Mouse (Mus musculus) heart, embryonic 14.5 days (tissue): ENCODE measurements around the gene Hlcs. TPM values are rescaled to one million over a fixed set of nuclear protein-coding genes. Genes with fewer than 3 reads are reported as not detected.

ENCODE experiments used
- ATAC-seq: fragments of 200-750 bp; cut with Nextera tagmentation; 2 replicates; pipeline ENCODE4 v1.8.0; 2017; ENCODE audit warnings: low read depth, moderate TSS enrichment; ENCODE audit not compliant: insufficient number of reproducible peaks, insufficient read depth, low FRiP score
- H3K27ac ChIP-seq, 2 experiments: fragments of 200-500 bp in 1 of 2; fragments of 300-500 bp in 1 of 2; sonication (generic) in 1 of 2; replicated peaks in 1 of 2; 2 replicates each; pipeline ENCODE4 v1.5.1; 2012 to 2014; ENCODE audit warnings: low read depth in 2 of 2, low read length in 2 of 2, control low read depth in 1 of 2, mild to moderate bottlenecking in 1 of 2, mixed read lengths in 1 of 2; ENCODE audit not compliant: control insufficient read depth in 1 of 2, insufficient read depth in 1 of 2
- H3K27me3 ChIP-seq: fragments of 300-500 bp; sonication (generic); 2 replicates; pipeline ENCODE4 v1.6.1; 2014; ENCODE audit warnings: mild to moderate bottlenecking, low read length, control low read depth; ENCODE audit not compliant: control insufficient read depth, insufficient read depth
- H3K36me3 ChIP-seq: fragments of 300-500 bp; sonication (generic); 2 replicates; pipeline ENCODE4 v1.6.1; 2014; ENCODE audit warnings: mild to moderate bottlenecking, control low read depth, low read length, mixed read lengths; ENCODE audit not compliant: control insufficient read depth, insufficient read depth
- H3K4me1 ChIP-seq, 2 experiments: fragments of 200-500 bp in 1 of 2; fragments of 300-500 bp in 1 of 2; sonication (generic) in 1 of 2; 2 replicates each; pipeline ENCODE4 v1.6.1; 2012 to 2014; ENCODE audit warnings: low read length in 2 of 2, control low read depth in 1 of 2, mixed read lengths in 1 of 2; ENCODE audit not compliant: control insufficient read depth in 2 of 2, insufficient read depth in 2 of 2
- H3K4me2 ChIP-seq: fragments of 300-500 bp; sonication (generic); 2 replicates; pipeline ENCODE4 v1.6.1; 2014; ENCODE audit warnings: mild to moderate bottlenecking, low read length
- H3K4me3 ChIP-seq, 2 experiments: fragments of 200-500 bp in 1 of 2; fragments of 300-500 bp in 1 of 2; sonication (generic) in 1 of 2; 2 replicates each; pipeline ENCODE4 v1.5.1; 2012 to 2014; ENCODE audit warnings: low read length in 2 of 2, mild to moderate bottlenecking in 2 of 2, control low read depth in 1 of 2, low read depth in 1 of 2, moderate library complexity in 1 of 2; ENCODE audit not compliant: control insufficient read depth in 1 of 2, insufficient read depth in 1 of 2
- H3K9ac ChIP-seq: fragments of 300-500 bp; sonication (generic); 2 replicates; pipeline ENCODE4 v1.6.1; 2014; ENCODE audit warnings: mild to moderate bottlenecking, low read length
- H3K9me3 ChIP-seq: fragments of 300-500 bp; sonication (generic); 2 replicates; pipeline ENCODE4 v1.6.1; 2016; ENCODE audit warnings: low read length, control low read depth; ENCODE audit not compliant: control insufficient read depth
- WGBS: fragments of 180-500 bp; shearing (Covaris S2); extraction: QIAGEN DNeasy Blood & Tissue Kit; methylation state at CpG from one replicate; pipeline ENCODE4 v1.1.7; 2014; 5-methylcytosine and 5-hydroxymethylcytosine counted together
- polyA plus RNA-seq: library from polyadenylated mRNA; unstranded; fragments of >200 nt; fragmentation: Nextera tagmentation; extraction: Ambion mirVana; gene quantifications from 2 replicates; pipeline ENCODE4 v1.2.1, GENCODE M21; 2014

The Hlcs gene
- polyA plus RNA-seq, 1 experiment from 2014 or later: 8.1 TPM

DNA sequence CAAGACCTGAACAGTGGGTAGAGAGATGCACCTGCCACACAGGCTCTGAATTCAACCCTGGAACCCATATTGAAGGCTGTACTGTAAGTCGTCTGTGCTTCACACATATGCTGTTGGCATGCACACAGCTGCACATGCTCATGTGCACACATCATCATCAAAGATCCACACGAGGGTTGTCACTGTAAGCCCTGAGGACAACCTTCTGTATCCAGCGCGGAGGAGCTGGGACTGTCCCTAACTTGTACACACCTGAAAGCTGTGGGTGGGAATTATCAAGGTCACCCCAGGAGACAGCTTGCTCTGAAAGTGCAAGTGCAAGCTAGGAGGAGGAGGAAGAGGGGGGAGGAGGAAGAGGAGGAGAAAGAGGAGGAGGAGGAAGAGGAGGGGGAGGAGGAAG is 14.2 kb downstream of the Hlcs start:
- H3K4me2 ChIP-seq: no peak overlapping the region
- H3K27me3 ChIP-seq: no peaks in the 10 kb centered on the region
- no peak overlapping the region for H3K4me3 ChIP-seq
- no peak overlapping the region for H3K9ac ChIP-seq
- WGBS: 59% methylated on average over 4 of the region's 4 CpGs
- no peaks in the 10 kb centered on the region for H3K36me3 ChIP-seq
- no peak for ATAC-seq
- 0 out of 2 replicates have a peak, but pooled peaks cover 4% of the 10 kb centered on the region for H3K9me3 ChIP-seq
- peaks cover 11 to 25% of the 10 kb centered on the region in 2 experiments for H3K4me1 ChIP-seq
- no peak overlapping the region for H3K27ac ChIP-seq

DNA sequence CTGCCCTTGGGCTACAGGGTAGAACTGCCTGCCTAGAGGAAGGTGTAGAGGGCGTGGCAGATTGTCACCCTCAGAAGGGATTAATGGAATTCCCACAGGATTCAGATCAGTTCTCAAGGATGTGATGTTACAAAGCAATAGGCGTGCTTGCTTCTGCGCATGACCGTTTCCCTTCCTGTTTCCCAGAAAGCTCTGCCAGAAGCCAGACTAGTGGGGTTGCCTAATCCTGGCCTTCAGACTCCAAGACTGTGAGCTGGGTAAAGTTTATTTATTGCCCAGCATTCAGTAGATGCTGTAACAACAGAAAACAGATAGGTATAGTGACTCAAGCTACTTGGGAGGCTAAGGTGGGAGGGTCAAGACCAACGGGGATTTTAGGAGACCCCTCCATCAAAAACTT is 15.3 kb downstream of the Hlcs start:
- Histone ChIP-seq H3K9ac (no peak overlapping the region), H3K9me3 (0 out of 2 replicates have a peak, but pooled peaks cover 4% of the 10 kb centered on the region), H3K36me3 (no peaks in the 10 kb centered on the region), H3K27ac (no peak overlapping the region), H3K27me3 (no peaks in the 10 kb centered on the region), H3K4me3 (no peak overlapping the region), H3K4me1 (peaks cover 8 to 15% of the 10 kb centered on the region in 2 experiments), H3K4me2 (no peak overlapping the region)
- WGBS: 91% methylated on average over 5 of the region's 5 CpGs
- ATAC-seq: no peak

DNA sequence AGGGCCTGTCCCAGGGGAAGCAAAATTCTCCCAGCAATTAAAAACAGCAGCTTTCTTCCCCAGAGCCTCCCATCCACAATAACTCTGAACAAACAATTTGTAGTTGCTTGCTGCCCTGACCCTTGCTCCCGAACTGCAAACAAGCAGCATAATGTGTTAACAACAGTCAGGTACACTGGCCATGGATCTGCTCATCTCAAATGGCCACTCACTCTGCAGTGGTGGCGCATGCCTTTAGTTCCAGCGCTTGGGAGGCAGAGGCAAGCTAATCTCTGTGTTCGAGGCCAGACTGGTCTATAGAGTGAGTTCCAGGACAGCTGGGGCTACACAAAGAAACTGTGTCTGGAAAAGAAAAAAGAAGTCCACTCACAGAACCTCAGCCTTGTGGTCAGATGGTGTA is 22.2 kb downstream of the Hlcs start:
- ATAC-seq: no peak
- H3K36me3 ChIP-seq: no peaks in the 10 kb centered on the region
- H3K9me3 ChIP-seq: no peaks in the 10 kb centered on the region
- H3K27ac ChIP-seq: no peak overlapping the region
- 83% methylated on average over 4 of the region's 4 CpGs for WGBS
- no peak overlapping the region for H3K4me2 ChIP-seq
- no peak overlapping the region for H3K4me3 ChIP-seq
- H3K4me1 ChIP-seq: peaks cover 0 to 2% of the 10 kb centered on the region in 2 experiments; a peak in 1 of 4 replicates
- H3K27me3 ChIP-seq: no peaks in the 10 kb centered on the region
- no peak overlapping the region for H3K9ac ChIP-seq

- Histone ChIP-seq H3K9ac (peak overlapping the region; percentile 82), H3K36me3 (no peaks in the 10 kb centered on the region), H3K27me3 (no peaks in the 10 kb centered on the region), H3K27ac (no peak overlapping the region), H3K4me3 (peak overlapping the region; percentile 81 to 89), H3K9me3 (no peaks in the 10 kb centered on the region), H3K4me1 (peaks cover 0 to 2% of the 10 kb centered on the region in 2 experiments; a peak in 1 of 4 replicates), H3K4me2 (peak overlapping the region; percentile 96)
- 6% methylated on average over 49 of the region's 52 CpGs for WGBS
- ATAC-seq: peak; percentile 90
These were observed 23.0 kb downstream of the Hlcs start for GRCm38 (mm10) chr16:94290073-94290999.

DNA sequence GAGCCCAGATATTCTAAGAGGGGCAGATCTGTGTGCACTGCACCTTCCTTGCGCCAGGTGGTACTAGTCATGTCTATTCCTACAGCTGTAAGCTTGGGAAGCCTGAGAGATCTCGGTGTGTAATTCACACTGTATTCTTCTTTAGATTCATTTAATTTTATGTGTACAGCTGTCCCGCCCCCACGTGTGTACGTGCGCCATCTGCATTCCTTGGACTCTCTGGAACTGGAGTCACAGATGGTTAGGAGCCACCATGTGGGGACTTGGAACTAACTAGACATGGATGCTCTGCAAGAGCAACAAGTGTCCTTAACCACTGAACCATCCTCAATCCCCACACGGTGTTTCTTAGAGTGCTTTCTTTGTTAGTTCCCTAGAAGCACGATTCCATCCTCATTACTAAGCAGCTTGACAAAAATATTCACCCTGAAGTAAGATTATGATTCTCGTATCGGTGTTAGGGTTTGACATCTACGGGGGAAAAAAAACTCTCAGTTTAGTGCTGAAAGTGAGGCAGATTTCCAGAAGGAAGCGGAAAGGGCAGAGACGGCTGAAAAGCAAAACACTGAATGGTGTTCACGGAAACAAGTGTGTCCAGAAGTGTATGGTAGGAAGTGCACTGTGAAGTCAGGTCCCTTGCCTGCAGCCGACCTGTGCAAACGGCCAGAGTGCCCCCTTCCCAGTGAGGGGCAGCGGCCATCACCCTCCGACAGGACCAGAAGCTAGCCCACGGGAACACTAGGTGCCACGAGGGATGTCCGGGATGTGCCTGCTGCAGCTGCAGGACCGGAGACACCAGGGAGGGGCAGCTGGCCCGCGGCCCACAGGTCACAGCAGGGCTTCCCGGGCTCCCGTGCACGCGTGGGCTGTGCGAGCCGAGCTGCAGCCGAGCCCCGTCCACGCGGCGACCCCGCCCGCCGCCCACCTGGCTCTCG is 24.0 kb downstream of the Hlcs start:
- no peaks in the 10 kb centered on the region for H3K9me3 ChIP-seq
- H3K4me1 ChIP-seq: peaks cover 0 to 2% of the 10 kb centered on the region in 2 experiments; a peak in 1 of 4 replicates
- peak overlapping the region; percentile 96 for H3K4me2 ChIP-seq
- H3K36me3 ChIP-seq: no peaks in the 10 kb centered on the region
- H3K27me3 ChIP-seq: no peaks in the 10 kb centered on the region
- peak overlapping the region; percentile 81 to 89 for H3K4me3 ChIP-seq
- H3K9ac ChIP-seq: peak overlapping the region; percentile 82
- H3K27ac ChIP-seq: no peak overlapping the region
- 14% methylated on average over 39 of the region's 39 CpGs for WGBS
- ATAC-seq: peak; percentile 32

- Histone ChIP-seq H3K36me3 (no peaks in the 10 kb centered on the region), H3K4me2 (no peak overlapping the region), H3K4me3 (no peak overlapping the region), H3K9ac (no peak overlapping the region), H3K27ac (no peak overlapping the region), H3K4me1 (peaks cover 0 to 2% of the 10 kb centered on the region in 2 experiments; a peak in 1 of 4 replicates), H3K9me3 (no peaks in the 10 kb centered on the region), H3K27me3 (no peaks in the 10 kb centered on the region)
- WGBS: 65% methylated on average over 9 of the region's 9 CpGs
- ATAC-seq: no peak
These were observed 25.5 kb downstream of the Hlcs start for GRCm38 (mm10) chr16:94287826-94288225.

DNA sequence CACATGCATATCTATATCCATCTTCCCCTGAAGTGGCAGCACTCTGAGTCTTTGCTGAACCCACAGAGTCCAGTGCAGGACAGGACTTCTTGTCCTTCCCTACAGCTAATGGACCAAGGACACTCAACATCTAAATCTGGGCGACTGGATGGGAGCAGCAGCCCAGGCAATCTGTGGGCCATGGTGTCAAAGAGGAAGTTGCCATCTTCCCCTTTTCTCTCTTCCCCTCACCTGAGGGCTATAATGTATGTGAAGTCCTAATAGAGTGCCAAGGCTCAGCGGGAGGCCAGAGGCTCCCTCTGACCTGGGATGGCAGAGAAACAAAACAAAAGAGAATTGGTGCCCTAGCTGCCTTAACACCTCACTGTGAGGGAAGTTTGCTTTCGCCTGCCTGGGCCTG is 29.4 kb downstream of the Hlcs start:
- Histone ChIP-seq H3K36me3 (peaks cover 4% of the 10 kb centered on the region; the same call in 1 of the 2 replicates), H3K9me3 (no peaks in the 10 kb centered on the region), H3K4me2 (no peak overlapping the region), H3K9ac (no peak overlapping the region), H3K4me3 (no peak overlapping the region), H3K27me3 (no peaks in the 10 kb centered on the region), H3K27ac (no peak overlapping the region), H3K4me1 (no peaks in the 10 kb centered on the region)
- no peak for ATAC-seq
- WGBS: 79% methylated on average over 3 of the region's 3 CpGs
